Mouse (Mus musculus) thymus, postnatal 0 days (tissue): Measurements from ENCODE around the gene Olfr1248. TPM values are rescaled to one million over a fixed set of nuclear protein-coding genes. Genes with fewer than 3 reads are reported as not detected.
"Not testable (repeated sequence)": the region's sequence is repeated elsewhere in the genome, so short reads cannot be mapped to it uniquely, and the experiment has no call there.

ENCODE experiments used
- DNase-seq: peaks from one replicate; pipeline ENCODE4 v3.0.0-alpha.2; 2015; ENCODE audit warnings: low spot score
- polyA plus RNA-seq: library from polyadenylated mRNA; unstranded; fragments of >200 nt; fragmentation: Nextera tagmentation; extraction: Ambion mirVana; gene quantifications from 2 replicates; pipeline ENCODE4 v1.2.1, GENCODE M21; 2015

Olfr1248 gene
- polyA plus RNA-seq = not detected in 2 replicates

DNA sequence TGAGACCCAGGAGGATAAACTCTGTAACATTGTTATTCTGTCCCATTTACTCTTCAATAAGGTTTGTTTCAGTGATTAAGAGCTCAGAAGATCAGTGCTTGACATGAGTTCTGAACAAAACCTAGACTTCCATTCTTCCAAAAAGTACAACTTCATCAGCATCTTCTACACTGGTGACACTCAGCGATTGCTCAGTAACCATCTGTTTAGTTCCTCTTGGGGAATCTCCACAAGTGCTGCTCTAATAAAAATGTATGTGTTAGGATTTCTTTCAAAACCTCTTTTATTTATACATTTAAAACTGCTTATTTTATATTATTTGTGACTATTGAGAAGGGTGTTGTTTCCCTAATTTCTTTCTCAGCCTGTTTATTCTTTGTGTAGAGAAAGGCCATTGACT, at the start of gene Olfr1248:
Olfr1248 (minus strand) TSS at position 101 of the 400 bp plus-strand sequence.
- DNase-seq = not testable (repeated sequence)

DNA sequence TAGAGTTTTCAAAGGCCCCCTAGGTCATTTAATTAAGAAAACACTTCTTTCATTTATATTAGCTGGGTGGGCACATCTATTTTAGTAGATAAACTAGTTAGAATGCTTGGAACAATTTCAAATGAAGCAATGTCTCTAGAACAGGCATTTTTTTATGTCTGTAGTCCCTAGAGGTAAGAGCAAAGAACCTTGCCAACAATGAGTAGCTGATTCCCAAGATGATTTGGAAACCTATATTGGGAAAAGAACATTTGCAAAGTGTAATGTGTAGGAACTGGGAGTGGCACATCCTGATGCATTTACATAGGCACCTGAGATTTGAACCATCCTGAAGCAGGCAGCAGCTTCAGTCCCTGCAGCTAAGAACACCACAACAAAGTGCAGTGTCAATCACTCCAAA, 43.3 kb upstream of the Olfr1248 start, which contains the start of gene Olfr1250:
Olfr1250 (minus strand) TSS at position 101 of the 400 bp plus-strand sequence.
- DNase-seq = no peak

DNA sequence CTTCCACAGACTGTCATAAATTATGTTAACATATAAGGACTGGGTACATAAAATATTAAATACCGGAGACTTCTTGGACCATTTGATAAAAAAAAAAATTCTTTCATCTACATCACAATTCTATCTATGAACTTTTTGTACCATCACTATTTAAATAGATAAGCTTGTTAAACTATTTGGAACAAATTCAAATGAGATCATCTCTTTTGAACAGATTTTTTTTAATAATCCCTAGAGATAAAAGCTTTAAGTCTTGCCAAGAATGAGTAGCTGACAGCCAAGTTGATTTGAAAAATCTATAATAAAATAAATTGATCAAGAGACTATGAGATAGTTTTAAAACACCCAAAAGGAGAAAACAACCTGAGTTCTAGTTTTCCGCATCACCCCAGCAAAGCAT, 16.8 kb upstream of the Olfr1248 start, which contains the start of gene Olfr1249:
Olfr1249 (minus strand) TSS at position 101 of the 400 bp plus-strand sequence.
- no peak for DNase-seq

- DNase-seq = no peak
Measured at GRCm38 (mm10) chr2:89614030-89614429, 4.0 kb downstream of the Olfr1248 start, which contains the start of gene Olfr1247. TSS of gene Olfr1247 (minus strand) at chr2:89614130.

GRCm38 (mm10) chr2:89593057-89593456, 25.0 kb downstream of the Olfr1248 start, which contains the start of gene Olfr1246:
TSS of gene Olfr1246 (minus strand) at chr2:89593157.
- no peak for DNase-seq

DNA sequence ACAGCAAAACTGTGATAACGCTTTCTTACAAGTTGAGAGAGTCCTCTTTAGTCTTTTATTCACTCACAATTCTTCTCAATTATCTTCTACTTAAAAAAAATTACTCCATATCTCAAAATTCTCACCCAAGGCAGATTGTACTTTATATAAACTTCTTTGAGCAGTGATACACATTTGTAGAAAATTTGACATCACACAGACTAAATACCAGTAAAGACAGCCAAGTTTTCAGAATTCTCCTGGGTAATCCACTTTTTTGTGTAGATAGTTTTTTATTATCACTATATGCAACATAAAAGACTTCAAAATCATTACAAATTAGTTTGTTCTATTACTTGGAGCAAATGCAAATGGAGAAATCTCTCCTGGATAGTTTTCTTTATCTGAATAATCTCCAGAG, 39.7 kb downstream of the Olfr1248 start, which contains the start of gene Olfr1245:
Olfr1245 (minus strand) TSS at position 101 of the 400 bp plus-strand sequence.
- no peak for DNase-seq

Other genes with a start within 250 kb of the Olfr1248 start
- not detected in 2 replicates for gene Olfr1238, start 208.6 kb downstream of the Olfr1248 start, polyA plus RNA-seq
- gene Olfr1239, start 197.8 kb downstream of the Olfr1248 start, polyA plus RNA-seq = not detected in 2 replicates
- not detected in 2 replicates for gene Olfr1240, start 175.2 kb downstream of the Olfr1248 start, polyA plus RNA-seq
- gene Olfr1241, start 131.1 kb downstream of the Olfr1248 start, polyA plus RNA-seq = not detected in 2 replicates
- not detected in 2 replicates for gene Olfr1242, start 119.9 kb downstream of the Olfr1248 start, polyA plus RNA-seq
- gene Olfr1243, start 86.8 kb downstream of the Olfr1248 start, polyA plus RNA-seq = not detected in 2 replicates
- gene Olfr1245, start 39.8 kb downstream of the Olfr1248 start, polyA plus RNA-seq = not detected in 2 replicates
- gene Olfr1246, start 25.1 kb downstream of the Olfr1248 start, polyA plus RNA-seq = not detected in 2 replicates
- gene Olfr1247, start 4.1 kb downstream of the Olfr1248 start, polyA plus RNA-seq = not detected in 2 replicates
- gene Olfr1249, start 16.7 kb upstream of the Olfr1248 start, polyA plus RNA-seq = not detected in 2 replicates
- not detected in 2 replicates for gene Olfr1250, start 43.2 kb upstream of the Olfr1248 start, polyA plus RNA-seq
- gene Olfr1251, start 53.7 kb upstream of the Olfr1248 start, polyA plus RNA-seq = not detected in 2 replicates
- not detected in 2 replicates for gene Olfr1252, start 106.8 kb upstream of the Olfr1248 start, polyA plus RNA-seq
- gene Olfr1253, start 138.8 kb upstream of the Olfr1248 start, polyA plus RNA-seq = not detected in 2 replicates
- gene Olfr1254, start 175.4 kb upstream of the Olfr1248 start, polyA plus RNA-seq = not detected in 2 replicates
- gene Olfr1255, start 193.8 kb upstream of the Olfr1248 start, polyA plus RNA-seq = not detected in 2 replicates
- not detected in 2 replicates for gene Olfr1256, start 223.3 kb upstream of the Olfr1248 start, polyA plus RNA-seq
- not detected in 2 replicates for gene Olfr48, start 230.0 kb upstream of the Olfr1248 start, polyA plus RNA-seq